Mouse (Mus musculus) cortical plate, adult 2 months (tissue): ENCODE data around the gene Radil.

ENCODE experiments used
- CTCF ChIP-seq: fragments of 200-500 bp; IDR thresholded peaks from 2 replicates; pipeline ENCODE4 v1.5.1; 2011; ENCODE audit warnings: mild to moderate bottlenecking, control low read depth, low read length; ENCODE audit not compliant: insufficient read depth; ENCODE audit errors: extremely low read depth
- POLR2A ChIP-seq: fragments of 200-500 bp; IDR thresholded peaks from 2 replicates; pipeline ENCODE4 v1.6.1; 2011; ENCODE audit warnings: mild to moderate bottlenecking, low read length, control low read depth; ENCODE audit not compliant: insufficient read depth; ENCODE audit errors: extremely low read depth

DNA sequence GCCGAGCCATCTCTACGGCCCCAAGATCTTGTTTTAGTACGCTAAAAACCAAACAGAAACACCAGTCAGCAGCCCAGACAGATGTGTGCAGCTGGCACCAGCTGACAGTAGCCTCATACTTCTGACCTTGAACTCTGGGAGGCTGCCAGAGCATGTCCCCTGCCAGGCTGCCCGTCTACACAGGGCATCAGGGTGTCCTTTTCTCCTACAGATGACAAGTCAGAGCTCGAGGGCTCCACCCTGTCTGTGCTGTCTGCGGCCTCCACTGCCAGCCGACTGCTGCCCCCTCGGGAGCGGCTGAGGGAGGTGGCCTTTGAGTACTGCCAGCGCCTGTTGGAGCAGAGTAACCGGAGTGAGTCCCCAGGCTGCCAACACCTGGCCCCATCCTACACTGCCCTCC is 81.1 kb downstream of the Radil start:
- TF ChIP-seq POLR2A (no peak), CTCF (no peak)
